Mouse (Mus musculus) testis, adult 2 months (tissue): ENCODE results near the gene Zdhhc17.

Experiments used
- CTCF ChIP-seq: fragments of 200-500 bp; IDR thresholded peaks from 2 replicates; pipeline ENCODE4 v1.5.1; 2012; ENCODE audit warnings: low read depth, mild to moderate bottlenecking, inconsistent platforms, low read length, moderate library complexity; ENCODE audit not compliant: control insufficient read depth, insufficient read depth, insufficient replicate concordance
- POLR2A ChIP-seq: fragments of 200-500 bp; IDR thresholded peaks from 2 replicates; pipeline ENCODE4 v1.6.1; 2012; ENCODE audit warnings: low read depth, mild to moderate bottlenecking, inconsistent platforms, low read length, moderate library complexity; ENCODE audit not compliant: control insufficient read depth

- TF ChIP-seq POLR2A: no peak
- TF ChIP-seq CTCF: no peak
These were observed 68.0 kb downstream of the Zdhhc17 start for GRCm38 (mm10) chr10:110941968-110942367.
